Mouse (Mus musculus) ovary, postnatal 10 days (tissue): ENCODE measurements around the gene Mettl8.

Source experiments
- DNase-seq: peaks from one replicate; pipeline ENCODE4 v3.0.0; 2022; ENCODE audit warnings: low spot score

The Mettl8 gene

DNA sequence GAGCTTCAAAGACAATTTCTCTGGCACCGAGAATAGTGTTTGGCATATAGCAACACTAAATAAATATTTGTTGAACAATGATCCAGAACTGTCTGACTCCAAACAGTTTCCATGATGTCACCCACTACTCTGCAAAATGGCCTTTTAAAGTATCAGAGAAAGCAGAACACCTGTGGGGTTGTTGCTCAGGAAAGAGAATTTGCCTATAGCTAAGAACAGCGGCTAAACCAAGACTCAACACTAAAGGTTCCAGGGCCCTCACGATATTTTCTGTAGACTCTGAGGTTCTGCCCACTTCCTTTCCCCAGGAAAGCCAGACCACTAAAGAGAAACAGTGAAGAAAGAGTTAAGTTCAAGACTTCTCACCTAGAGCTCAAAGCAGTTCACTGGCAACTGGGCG is 122.4 kb downstream of the Mettl8 start:
- DNase-seq = no peak

DNA sequence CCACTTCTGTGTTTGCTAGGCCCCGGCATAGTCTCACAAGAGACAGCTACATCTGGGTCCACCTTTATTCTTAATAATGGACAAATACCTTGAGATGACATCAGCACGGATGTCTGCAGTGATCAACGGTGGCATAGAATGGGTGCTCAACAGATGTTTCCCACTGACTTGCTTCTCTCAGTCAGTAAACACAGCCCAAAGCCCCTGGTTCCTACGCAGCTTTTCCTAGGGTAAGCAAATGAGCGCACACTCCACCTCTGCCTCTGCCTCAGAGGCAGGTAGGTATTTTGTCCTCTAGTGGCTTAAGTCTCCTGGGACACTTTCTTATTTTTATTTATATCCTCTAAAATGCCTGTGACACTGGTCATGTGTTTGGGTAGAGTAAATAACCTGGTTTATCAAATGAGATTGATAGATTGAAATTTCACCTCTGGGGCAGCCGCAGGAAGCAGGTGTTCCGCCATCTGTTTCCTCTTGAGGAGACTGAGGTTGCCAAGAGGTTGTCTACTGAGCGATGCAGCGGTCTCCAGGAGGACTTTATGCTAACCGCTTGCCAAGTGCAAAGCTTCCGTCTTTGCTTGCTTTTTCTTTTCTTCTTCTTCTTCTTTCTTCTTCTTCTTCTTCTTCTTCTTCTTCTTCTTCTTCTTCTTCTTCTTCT is 124.6 kb downstream of the Mettl8 start:
- DNase-seq = no peak

DNA sequence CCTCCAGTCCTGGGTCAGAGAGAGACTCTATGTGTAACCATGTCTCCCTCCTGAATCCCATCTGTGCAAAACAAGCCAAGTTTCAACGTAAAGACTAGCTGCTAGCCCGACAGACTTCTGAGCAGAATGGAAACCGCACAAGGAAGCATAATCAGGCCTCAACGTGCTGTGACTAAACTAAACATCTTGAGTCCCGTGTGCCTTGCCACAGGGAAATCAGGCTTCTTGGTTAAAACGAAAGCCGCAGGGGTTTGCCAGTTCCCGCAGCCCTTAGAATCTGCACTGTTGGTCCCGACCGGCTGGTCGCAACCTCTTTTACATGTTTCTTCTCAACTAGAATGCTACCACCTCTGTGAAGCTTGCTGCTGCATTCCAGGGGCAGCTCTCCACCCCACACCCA is 125.7 kb downstream of the Mettl8 start:
- no peak for DNase-seq

DNA sequence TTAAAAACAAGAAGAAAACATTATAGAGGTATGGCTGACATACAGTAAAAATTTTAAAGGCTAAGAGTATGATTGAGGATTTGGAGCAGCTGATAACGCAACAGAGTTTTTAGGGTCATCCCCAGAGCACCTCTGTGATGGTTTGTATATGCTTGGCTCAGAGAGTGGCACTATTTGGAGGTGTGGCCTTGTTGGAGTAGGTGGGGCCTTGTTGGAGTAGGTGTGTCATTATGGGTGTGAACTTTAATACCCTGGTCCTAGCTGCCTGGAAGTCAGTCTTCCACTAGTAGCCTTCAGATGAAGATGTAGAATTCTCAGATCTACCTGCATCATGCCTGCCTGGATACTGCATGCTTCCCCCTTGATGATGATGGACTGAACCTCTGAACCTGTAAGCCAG is 131.3 kb downstream of the Mettl8 start:
- DNase-seq = no peak

DNA sequence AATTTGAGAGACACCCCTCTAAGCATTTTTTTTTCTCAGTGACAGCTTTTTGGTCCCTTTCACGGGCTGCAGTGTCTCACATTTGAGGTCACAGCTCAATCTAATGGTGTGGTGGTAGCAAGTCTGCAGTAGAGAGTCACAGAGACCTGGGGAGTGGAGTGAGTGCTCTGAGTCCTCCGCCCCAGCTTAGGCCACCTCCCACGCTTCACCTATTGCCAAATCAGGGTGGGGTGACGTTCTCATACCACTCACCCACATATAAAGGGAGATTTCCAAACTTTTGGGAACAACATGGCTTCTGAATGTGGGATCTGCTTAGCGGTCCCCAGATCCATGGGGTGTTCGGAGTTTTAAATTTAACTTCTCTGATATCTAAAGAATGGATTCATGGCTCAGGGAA is 132.6 kb downstream of the Mettl8 start:
- DNase-seq = no peak

DNA sequence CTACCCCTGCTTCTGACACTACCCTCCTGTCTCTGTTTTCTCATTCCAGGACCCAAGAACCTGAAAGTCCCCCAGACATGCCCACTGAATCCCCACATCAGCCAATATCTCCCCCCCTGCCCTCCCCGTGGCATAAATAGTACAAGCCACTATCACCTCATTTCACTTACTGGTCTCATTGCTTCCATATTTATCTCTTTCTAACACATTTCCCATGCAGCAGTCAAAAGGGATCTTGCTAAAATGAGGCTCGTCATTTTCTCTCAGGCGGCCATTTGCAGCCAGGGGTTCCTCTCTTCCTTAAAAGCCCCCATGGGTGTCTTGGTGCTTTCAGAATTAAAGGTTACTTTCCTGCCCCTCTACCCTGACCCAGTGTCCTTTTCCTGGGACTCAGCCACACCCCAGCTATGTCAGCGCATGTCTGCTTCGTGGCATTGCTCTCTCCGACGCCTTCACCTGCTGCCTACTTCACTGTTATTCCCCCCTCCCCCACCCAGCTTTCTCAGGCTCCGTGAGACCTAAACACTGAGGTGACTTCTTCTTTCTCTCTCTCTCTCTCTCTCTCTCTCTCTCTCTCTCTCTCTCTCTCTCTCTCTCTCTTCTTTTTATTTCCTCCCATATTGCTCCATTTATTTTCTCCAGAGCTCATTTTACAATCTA is 134.3 kb downstream of the Mettl8 start:
- no peak for DNase-seq

DNA sequence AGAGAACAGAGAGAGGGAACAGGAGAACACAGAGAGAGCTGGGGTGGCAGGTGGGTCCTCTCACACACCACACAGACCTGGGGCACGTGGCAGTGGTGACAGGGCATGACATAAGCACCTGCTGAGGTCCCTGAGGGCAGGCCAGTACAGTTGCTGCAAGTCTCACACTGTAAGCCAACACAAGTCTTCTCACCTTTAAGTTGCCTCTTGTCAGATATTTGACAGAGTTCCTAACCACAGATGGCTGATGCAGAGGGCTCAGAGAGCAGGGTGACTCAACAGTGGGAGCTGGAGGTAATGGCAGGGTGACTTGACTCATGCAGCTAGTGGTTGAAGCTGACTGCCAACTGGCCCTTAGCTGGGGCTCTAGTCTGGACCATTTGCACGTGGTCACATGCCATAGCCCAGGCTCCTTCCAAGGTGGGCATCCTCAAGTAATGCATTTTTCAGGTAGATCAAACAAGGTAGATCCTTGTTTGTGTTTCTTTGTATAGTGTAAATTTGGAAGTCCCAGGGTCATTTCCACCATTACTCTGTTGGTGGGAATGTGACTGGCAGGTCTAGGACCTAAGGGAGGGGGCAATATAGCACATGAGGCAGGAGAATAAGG is 135.4 kb downstream of the Mettl8 start:
- DNase-seq = no peak

DNA sequence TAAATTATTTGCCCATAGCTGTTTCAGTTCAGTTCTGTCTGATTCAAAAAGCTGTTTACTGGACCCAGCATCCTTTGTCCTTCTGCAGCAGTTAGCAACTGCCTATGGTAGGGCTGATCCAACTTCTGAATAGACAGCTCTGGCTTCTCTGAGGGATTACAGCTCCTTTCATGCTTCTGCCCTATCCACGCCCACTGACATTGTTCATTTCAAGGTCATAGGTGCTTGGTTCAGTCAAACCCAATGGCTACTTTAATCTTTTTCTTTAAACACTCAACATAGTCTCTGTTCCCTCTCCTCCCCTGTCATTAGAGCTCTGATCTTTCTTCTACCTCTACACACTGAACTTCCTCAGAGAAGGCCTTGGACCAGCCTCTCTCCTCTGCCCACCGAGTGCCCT is 136.9 kb downstream of the Mettl8 start:
- no peak for DNase-seq
